Mouse (Mus musculus) thymus, postnatal 0 days (tissue): ENCODE results near the gene Gm14443. TPM values are rescaled to one million over a fixed set of nuclear protein-coding genes. Genes with fewer than 3 reads are reported as not detected.
"Not testable (repeated sequence)": the region's sequence is repeated elsewhere in the genome, so short reads cannot be mapped to it uniquely, and the experiment has no call there.

Source experiments
- DNase-seq: peaks from one replicate; pipeline ENCODE4 v3.0.0-alpha.2; 2015; ENCODE audit warnings: low spot score
- polyA plus RNA-seq: library from polyadenylated mRNA; unstranded; fragments of >200 nt; fragmentation: Nextera tagmentation; extraction: Ambion mirVana; gene quantifications from 2 replicates; pipeline ENCODE4 v1.2.1, GENCODE M21; 2015

Gm14443 gene
- 0.22 and 0.23 TPM in 2 replicates for polyA plus RNA-seq

DNA sequence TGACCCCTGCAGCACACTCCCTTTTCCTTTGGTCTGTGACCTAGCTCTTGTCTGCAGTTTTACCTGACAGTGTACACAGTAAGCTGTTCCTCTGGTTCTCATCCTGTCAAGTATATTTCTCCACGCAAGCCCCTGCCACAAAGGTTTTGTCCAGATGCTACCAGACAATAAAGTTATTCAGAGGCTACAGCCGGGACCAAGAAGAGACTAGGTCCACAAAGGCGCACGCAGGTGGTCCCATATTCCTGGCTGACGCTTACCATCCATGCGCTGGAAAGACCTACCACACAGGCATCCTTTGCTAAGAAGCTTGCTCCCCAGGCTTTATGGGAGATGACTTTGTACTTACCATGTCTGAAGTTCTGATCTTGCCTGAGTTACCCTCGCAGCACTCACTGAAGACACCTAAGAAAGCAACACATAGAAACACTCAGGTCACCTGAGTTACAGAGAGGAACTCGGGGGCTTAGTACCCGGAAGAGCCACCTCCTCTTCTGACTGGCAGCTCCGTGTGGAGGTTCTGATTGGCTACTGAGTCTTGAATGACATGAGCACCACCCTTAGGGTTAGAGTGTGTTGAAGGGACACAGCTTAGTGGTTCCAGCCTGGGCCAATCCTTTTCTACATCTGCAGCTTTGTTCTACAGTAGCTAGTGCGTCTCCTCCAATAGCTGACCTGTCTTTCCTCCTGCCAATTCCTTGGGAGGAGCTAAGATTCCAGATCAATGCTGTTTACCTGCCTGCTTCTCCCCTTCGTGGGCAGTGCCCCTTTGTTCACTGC is at the start of gene Gm14443:
Gm14443 (minus strand) TSS at position 471 of the 780 bp plus-strand sequence.
- DNase-seq: not testable (repeated sequence)

DNA sequence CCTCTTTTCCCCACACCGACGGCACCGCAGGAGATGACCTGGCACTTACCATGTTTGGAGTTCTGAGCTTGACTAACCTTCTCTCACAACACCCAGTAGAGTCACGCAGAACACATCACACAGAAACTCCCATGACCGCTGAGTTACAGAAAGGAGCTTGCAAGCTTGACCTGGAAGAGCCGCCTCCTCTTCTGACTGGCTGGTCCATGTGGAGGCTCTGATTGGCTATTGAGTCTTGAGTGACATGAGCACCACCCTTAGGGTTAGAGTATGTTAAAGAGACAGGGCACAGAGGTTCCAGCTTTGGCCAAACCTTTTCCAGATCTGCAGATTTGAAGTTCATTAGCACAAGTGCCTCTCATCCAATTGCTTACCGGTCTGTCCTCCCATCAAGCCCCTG is 31.1 kb upstream of the Gm14443 start, which contains the start of gene Gm14391:
Gm14391 (minus strand) TSS at position 186 of the 400 bp plus-strand sequence.
- not testable (repeated sequence) for DNase-seq

GRCm38 (mm10) chr2:175179008-175179407 is 3.3 kb upstream of the Gm14443 start:
- not testable (repeated sequence) for DNase-seq

GRCm38 (mm10) chr2:175176312-175176711 is 641 bp upstream of the Gm14443 start:
- DNase-seq: no peak

GRCm38 (mm10) chr2:175174058-175174457 is 1.6 kb downstream of the Gm14443 start:
- DNase-seq: not testable (repeated sequence)

DNA sequence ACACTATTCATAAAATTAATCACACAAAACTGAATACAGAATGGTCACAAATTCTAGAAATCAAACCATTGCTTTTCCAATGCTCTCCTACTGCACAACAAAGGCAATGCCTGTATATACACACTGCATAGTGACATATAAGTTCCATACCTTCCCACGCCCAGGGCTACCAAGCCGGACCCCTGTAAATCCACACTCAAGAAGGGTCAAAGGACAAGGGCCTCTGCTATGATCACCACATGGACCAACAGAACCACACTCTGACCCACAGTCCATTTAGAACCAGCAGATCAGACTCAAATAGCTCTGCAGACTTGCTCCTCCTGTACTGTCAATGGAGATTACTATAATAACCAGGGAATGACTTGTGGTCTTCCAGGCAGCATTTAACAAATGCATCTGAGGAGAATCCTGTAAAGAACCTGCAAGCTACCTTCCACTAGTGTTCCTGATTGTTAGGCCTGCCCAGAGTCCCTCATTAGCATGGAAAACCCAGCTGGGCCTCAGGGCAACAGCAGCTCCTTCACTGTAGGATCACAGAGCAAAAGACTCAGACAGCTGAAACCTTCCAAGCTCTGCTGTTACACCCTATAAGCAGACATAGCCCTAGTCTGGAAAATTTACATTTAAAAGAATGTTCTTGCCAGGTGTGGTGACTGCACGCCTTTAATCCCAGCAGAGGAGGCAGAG is 2.6 kb downstream of the Gm14443 start:
- DNase-seq: not testable (repeated sequence)

DNA sequence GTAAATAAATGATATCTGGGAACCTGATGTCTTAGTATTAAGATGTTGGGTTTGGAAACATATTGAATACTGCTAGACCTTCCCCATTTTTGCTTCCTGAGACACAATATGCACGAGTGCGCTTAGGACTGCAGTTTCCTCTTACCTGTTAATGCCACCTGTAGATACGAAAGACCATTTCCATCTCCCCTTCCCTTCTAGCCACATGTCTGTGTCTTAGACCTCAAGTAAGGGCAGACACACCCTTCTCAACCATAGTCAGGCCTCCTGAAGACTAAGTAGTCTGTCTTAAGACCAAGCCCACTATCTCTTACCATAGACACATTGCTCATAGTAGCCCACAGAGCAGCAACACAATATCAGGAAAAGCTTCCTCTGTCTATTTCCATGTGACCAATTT is 3.5 kb downstream of the Gm14443 start:
- DNase-seq: no peak

DNA sequence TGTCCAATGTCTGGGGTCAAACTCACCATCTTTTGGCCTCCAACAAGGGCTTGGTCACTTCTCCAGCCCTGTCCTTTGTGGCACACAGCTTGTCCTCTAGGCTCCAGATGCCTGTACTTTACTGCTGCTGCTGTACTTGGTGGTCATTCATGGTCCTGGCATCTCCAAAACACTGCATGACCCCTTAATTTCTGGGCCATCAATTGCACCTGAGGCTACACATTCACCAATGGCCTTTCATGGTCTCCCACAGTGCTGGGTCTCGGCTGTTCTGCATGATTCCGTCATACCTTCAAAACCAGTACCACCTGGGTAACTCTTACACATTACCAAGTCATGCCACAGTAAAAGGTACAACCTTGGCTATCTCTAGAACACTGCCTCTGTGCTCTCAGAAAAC is 8.8 kb downstream of the Gm14443 start:
- DNase-seq: not testable (repeated sequence)

DNA sequence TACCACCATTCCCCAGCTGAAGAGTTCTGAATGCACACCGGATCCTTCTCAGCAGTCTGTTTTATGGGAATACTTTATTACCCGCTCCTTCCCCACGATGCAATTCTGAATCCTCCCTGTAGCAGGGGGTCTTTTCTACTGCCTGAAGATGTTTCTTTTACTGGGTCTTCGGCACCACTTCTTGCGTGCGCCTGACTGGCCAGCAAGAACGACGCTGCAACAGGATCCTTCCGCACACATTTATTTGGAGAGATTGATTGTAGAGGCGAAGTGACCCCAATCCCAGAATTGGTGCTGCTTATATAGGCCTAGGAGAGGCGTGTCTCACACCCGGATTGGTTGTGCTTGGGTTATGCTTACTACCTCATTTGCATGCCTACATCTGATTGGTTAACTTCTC is 10.6 kb downstream of the Gm14443 start:
- not testable (repeated sequence) for DNase-seq

DNA sequence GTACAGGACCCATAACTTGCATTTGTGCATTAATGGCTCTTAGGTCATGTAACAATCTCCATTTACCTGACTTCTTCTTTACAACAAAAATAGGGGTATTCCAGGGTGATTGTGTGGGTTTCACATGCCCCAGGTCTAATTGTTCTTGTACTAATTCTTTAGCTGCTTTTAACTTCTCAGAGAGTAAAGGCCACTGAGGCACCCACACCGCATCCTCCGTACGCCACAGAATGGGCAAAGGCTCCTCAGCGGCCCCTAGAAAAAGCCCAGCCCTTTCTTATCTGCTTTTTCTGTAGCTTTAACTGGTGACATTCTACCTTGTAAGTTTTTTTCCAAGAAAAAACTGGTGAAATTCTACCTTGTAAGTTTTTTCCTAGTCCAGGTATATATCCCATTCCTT is 14.2 kb downstream of the Gm14443 start:
- not testable (repeated sequence) for DNase-seq

DNA sequence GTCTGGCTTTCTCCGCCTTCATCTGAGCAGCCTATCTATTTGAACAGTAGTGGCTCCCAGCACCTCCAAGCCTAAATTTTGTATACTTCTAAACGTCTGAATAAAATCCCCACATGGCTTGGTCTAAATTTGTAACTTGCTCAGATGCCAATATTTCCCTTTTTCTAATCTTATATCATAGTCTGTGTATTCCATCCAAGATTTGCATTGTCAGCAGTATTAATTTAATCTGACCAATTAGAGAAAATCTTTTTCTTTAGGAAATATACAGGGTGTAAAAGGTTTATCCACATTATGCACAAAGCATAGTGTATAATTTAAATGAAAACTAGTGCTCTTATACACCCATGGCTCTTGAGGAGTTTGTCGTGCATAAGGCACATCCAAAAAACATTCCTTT is 17.0 kb downstream of the Gm14443 start:
- no peak for DNase-seq

DNA sequence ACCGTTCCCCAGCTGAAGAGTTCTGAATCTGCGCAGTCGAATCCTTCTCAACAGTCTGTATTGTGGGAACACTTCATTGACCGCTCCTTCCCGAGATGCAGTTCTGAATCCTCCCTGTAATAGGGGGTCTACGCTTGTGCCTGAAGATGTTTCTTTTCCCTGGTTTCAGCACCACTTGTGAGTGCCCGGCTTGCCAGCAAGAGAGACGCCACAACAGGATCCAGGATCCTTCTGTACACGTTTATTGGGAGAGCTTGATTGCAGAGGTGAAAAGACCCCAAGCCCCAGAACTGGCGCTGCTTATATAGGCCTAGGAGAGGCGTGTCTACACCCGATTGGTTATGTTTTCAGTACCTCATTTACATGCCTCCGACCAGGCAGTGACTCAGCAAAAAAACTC is 19.0 kb downstream of the Gm14443 start:
- DNase-seq: no peak

DNA sequence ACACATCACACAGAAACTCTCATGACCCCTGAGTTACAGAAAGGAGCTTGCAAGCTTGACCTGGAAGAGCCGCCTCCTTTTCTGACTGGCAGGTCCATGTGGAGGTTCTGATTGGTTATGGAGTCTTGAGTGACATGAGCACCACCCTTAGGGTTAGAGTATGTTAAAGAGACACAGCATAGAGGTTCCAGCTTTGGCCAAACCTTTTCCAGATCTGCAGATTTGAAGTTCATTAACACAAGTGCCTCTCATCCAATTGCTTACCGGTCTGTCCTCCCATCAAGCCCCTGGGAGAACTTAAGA is 33.7 kb downstream of the Gm14443 start, which contains the start of gene Gm14399:
Gm14399 (minus strand) TSS at position 20 of the 303 bp plus-strand sequence.
- not testable (repeated sequence) for DNase-seq

- DNase-seq: peak; percentile 2
These were observed 34.3 kb downstream of the Gm14443 start for GRCm38 (mm10) chr2:175141118-175141992.

DNA sequence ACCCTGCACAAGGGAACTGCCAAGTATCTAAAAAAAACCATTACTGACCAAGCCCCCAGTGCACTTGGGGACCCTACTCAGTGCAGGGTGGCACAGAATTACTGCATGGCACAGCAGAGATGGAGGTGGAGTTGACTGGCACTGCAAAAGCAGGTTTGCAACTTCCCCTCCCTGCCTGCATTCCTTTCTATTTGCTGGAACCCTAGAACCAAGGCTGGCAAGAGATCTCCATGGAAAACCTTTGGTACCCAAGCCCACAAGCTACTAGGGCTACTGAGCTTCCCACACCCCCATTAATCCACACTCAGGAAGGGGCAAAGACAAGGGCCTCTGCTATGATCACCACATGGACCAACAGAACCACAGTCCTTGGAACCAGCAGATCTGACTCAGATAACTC is 35.0 kb downstream of the Gm14443 start:
- DNase-seq: not testable (repeated sequence)

Other genes with a start within 250 kb of the Gm14443 start
- gene Gm14444, start 165.6 kb downstream of the Gm14443 start, polyA plus RNA-seq: 0.17 TPM in 1 of 2 replicates, not detected in the other
- gene Gm14393, start 108.1 kb downstream of the Gm14443 start, polyA plus RNA-seq: 0.73 and 0.82 TPM in 2 replicates
- 4.1 and 4.3 TPM in 2 replicates for gene Gm14399, start 33.9 kb downstream of the Gm14443 start, polyA plus RNA-seq
- 3.3 and 4.1 TPM in 2 replicates for gene Gm14391, start 31.0 kb upstream of the Gm14443 start, polyA plus RNA-seq
- gene Gm14440, start 99.3 kb upstream of the Gm14443 start, polyA plus RNA-seq: not detected in 2 replicates
- gene Gm4631, start 162.3 kb upstream of the Gm14443 start, polyA plus RNA-seq: 9.6 and 10.5 TPM in 2 replicates
- gene Zfp968, start 196.6 kb upstream of the Gm14443 start, polyA plus RNA-seq: 5.6 and 6.8 TPM in 2 replicates